Mouse (Mus musculus): ENCODE results near the gene Oard1.

The Oard1 gene

DNA sequence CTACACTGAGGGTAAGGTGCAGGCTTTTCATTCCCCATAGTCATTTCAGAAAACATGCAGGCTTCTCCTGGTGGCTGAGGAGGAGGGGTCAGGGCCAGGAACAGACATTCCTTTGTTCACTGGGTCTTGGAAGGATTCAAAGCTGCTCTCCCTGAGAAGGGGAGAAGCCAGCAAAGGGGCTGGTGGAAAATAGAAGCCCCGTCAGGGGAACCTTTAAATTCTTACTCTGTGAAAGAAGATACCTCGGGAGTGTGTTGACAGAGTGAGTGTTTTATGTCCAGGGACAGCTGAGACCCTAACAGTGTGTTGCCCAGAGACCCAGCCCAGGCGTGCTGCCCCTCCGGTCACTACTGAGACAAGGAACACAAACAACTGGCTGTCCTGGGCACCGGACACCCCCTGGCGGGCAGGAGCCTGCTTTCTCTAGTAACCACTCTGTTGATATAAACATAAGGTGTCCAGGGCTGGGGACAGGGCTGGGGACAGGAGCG, 27.7 kb downstream of the Oard1 start:
- no peak for DNase-seq

- DNase-seq: peak; percentile 57
These were observed 33.1 kb downstream of the Oard1 start for GRCm38 (mm10) chr17:48442745-48443457.

DNA sequence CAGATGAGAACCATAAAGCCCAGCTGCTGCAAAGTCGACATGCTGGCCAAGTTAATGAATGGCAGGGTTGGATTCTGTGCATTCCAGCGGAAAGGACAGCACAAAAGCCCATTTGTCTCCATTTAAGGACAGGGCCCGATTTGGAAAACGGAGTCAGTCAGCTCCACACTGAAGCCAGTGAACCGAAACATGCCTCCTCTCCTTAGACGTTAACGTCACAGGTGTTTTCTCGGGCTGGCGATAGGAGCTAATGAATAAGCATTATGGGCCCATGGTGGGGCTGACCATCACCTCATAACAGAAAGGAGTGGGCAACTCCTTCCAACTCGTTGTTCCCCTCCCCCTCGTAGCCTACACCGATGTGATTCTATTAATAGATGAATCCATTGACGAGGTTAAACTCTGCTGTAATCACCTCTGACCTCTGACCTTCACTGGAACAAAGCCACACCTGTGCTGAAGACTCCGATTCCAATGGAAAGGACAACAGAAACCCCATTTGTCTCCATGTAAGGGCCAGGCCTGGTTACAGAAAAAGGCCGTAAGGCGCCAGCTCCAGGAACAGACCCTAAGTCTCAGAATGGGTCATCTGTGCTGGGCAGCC, 33.8 kb downstream of the Oard1 start:
- DNase-seq: peak; percentile 64

DNA sequence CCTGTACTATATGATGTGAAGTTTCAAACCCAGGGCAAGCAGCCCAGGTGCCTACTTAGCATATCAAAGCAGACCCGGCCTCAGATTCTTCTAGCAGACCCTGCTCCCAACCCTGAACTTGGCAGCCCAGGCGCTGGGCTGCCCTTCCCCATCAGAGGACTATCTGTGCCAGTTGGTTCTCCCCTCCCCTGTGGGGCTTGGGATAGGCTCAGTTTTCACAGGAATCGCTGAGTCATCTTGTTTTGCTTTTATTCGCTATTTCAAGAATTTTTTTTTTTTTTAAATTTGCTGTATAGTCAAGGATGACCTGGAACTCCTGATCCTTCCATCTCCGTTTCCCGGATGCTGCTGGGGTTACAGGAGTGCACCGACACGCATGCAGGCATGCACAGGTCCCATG, 37.9 kb downstream of the Oard1 start:
- no peak for DNase-seq

- DNase-seq: no peak
These were observed 41.0 kb downstream of the Oard1 start for GRCm38 (mm10) chr17:48450666-48451352.

DNA sequence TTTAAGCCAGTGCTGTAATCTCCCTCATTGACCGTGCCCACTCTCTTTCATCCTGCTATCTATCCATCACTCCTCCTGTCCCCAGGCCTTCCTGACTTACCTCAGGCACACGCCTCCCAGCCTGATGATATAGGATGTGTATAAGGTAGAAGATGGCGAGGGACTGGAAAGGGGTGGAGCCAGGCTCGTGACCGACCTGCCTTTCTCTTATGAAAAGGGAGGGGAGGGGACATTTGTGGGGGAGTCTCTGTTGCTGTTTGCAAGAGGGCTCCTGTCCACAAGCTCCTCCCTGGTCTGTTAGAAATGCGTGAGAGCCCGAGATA, 41.5 kb downstream of the Oard1 start, which contains the start of gene Tspo2:
Gene Tspo2 (minus strand): TSS at position 170 of the 323 bp plus-strand sequence.
- no peak for DNase-seq

GRCm38 (mm10) chr17:48451753-48452444, 42.1 kb downstream of the Oard1 start:
- DNase-seq: no peak

GRCm38 (mm10) chr17:48453489-48453888, 43.7 kb downstream of the Oard1 start:
- no peak for DNase-seq

DNA sequence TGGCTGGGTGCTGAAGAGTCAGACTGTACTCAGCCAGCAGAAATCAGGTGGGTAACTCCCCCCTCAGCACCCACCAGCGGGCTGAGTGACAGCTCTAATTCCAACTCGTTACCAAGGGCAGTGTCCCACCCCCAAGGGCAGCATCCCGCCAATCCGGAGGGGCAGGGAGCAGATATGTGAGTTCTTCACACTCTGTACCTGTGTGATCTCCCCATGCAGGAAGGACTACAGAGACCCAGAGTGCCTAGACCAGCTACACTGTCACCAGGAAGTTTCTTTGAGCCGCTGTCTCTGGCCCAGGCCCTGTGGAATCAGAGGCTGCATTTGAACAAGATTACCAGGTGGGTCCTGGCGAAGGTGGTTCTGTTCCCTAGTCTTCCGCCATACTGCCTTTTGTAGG, 44.4 kb downstream of the Oard1 start:
- no peak for DNase-seq

DNA sequence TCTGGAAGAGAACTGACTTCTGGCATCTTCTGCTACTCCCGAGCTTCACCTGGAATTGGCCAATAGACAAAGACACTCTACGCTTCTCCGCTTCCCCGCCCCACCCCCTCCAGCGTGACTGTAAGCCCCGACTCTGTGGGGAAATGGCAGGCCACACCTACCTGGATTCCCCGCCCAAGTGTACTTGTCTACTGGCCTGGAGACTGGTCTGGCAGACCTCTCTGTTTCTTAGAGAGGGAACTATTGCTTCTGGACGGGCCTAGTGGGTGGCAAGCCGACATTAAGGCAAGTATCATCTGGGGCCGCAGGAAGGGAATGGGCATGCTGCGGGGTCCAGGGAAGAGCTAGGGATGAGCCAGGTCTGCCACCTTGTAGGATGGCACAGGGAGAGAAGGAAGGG, 44.9 kb downstream of the Oard1 start, which contains the start of gene Unc5cl:
Gene Unc5cl (plus strand): TSS at position 214 of the 400 bp plus-strand sequence.
- DNase-seq: no peak

GRCm38 (mm10) chr17:48455955-48456354, 46.1 kb downstream of the Oard1 start:
- DNase-seq: no peak

- DNase-seq: no peak
These were observed 48.3 kb downstream of the Oard1 start for GRCm38 (mm10) chr17:48457971-48458653.

DNA sequence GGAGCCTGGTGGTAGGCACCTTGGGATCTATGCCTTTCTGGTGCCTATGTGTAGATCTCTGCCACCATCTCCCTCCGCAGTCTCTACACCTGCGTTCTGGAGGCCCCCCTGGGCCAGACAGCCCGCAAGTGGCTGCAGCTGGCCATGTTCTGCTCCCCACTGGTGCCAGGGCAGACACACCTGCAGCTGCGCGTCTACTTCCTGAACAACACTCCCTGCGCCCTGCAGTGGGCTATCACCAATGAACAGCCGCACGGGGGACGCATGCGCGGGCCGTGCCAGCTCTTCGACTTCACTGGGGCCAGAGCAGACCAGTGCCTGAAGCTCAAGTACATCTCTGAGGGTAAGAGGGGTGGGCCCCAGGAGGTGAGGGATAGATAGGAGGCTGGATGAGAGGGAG, 52.3 kb downstream of the Oard1 start:
- no peak for DNase-seq

GRCm38 (mm10) chr17:48463391-48463790, 53.6 kb downstream of the Oard1 start:
- DNase-seq: no peak
